Mouse (Mus musculus) midbrain, embryonic 10.5 days (tissue): ENCODE measurements around the gene Sept11. TPM values are rescaled to one million over a fixed set of nuclear protein-coding genes. Genes with fewer than 3 reads are reported as not detected.

ENCODE experiments used
- DNase-seq: peaks from one replicate; pipeline ENCODE4 v3.0.0-alpha.2; 2017; ENCODE audit warnings: low spot score
- H3K27ac ChIP-seq: fragments of 300-500 bp; sonication (generic); replicated peaks from 2 replicates; pipeline ENCODE4 v1.5.1; 2016; ENCODE audit warnings: mild to moderate bottlenecking
- H3K27me3 ChIP-seq: fragments of 300-500 bp; sonication (generic); 2 replicates; pipeline ENCODE4 v1.6.1; 2016; ENCODE audit warnings: low read depth, mild to moderate bottlenecking; ENCODE audit not compliant: poor library complexity, severe bottlenecking
- H3K36me3 ChIP-seq: fragments of 300-500 bp; sonication (generic); 2 replicates; pipeline ENCODE4 v1.6.1; 2016; ENCODE audit warnings: mild to moderate bottlenecking, moderate library complexity
- H3K4me1 ChIP-seq: fragments of 300-500 bp; sonication (generic); 2 replicates; pipeline ENCODE4 v1.6.1; 2016
- H3K4me3 ChIP-seq: fragments of 300-500 bp; sonication (generic); 2 replicates; pipeline ENCODE4 v1.5.1; 2016; ENCODE audit warnings: mild to moderate bottlenecking, moderate library complexity
- H3K9me3 ChIP-seq: fragments of 300-500 bp; sonication (generic); replicated peaks from 2 replicates; pipeline ENCODE4 v1.6.1; 2016; ENCODE audit warnings: mild to moderate bottlenecking
- WGBS: fragments of 180-500 bp; shearing (Covaris S2); methylation state at CpG from one replicate; pipeline ENCODE4 v1.1.7; 2016; 5-methylcytosine and 5-hydroxymethylcytosine counted together
- polyA plus RNA-seq: library from polyadenylated mRNA; unstranded; fragments of >200 nt; fragmentation: Nextera tagmentation; extraction: Ambion mirVana; gene quantifications from 2 replicates; pipeline ENCODE4 v1.2.1, GENCODE M21; 2016

Gene Sept11
- polyA plus RNA-seq, 1 experiment from 2014 or later, result 251 TPM

DNA sequence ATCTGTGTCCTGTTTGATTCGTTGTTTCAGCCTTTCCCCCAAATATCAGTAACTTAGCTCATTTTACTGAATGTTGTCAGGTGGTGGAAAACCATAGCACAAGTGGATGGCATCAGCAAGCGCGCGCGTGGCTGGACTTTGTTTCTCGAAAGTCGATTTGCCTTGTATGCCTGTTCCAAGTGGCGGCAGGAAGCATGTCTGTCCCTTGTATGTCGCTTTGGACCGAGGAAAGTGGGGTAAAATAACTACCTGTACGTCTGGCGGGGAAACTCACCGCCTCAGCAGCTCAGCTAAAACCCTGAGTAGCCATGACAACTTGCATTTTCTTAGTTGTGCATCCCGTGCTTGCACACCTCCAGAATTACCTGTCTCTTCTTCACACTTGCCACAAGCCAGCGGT, 78.2 kb downstream of the Sept11 start:
- Histone ChIP-seq H3K27ac (no peak overlapping the region), H3K9me3 (no peaks in the 10 kb centered on the region), H3K4me1 (no peaks in the 10 kb centered on the region), H3K27me3 (no peaks in the 10 kb centered on the region), H3K4me3 (no peak overlapping the region), H3K36me3 (peaks cover 94% of the 10 kb centered on the region)
- DNase-seq, result peak; percentile 7
- WGBS, result 94% methylated on average over 15 of the region's 15 CpGs

GRCm38 (mm10) chr5:93172536-93172935, 79.3 kb downstream of the Sept11 start:
- Histone ChIP-seq H3K27me3 (no peaks in the 10 kb centered on the region), H3K4me1 (no peaks in the 10 kb centered on the region), H3K4me3 (no peak overlapping the region), H3K36me3 (peaks cover 94% of the 10 kb centered on the region), H3K27ac (no peak overlapping the region), H3K9me3 (no peaks in the 10 kb centered on the region)
- DNase-seq, result peak; percentile 8
- 87% methylated on average over 6 of the region's 6 CpGs for WGBS

DNA sequence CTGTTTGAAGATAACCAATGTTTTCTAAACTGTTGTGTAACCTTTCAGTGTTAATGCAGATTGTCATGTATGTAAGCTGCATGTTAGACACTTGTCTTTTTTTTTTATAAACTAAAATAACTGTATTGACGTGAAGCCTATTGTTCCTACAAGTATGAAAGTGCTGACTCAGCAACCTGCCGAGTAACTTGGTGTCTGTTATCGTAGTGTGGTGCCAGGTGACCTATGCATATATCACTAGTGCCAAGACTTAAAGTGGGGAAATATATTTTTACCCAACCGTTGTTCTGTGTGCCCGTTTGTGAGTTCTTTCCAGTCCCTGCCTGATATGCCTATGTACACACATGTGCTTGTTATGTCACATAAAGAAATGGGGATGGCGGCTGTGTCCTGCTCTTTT, 81.4 kb downstream of the Sept11 start:
- WGBS, result 93% methylated on average over 6 of the region's 6 CpGs
- peaks cover 94% of the 10 kb centered on the region for H3K36me3 ChIP-seq
- no peak overlapping the region for H3K27ac ChIP-seq
- DNase-seq, result no peak
- no peaks in the 10 kb centered on the region for H3K4me1 ChIP-seq
- no peaks in the 10 kb centered on the region for H3K9me3 ChIP-seq
- H3K27me3 ChIP-seq, result no peaks in the 10 kb centered on the region
- no peak overlapping the region for H3K4me3 ChIP-seq

DNA sequence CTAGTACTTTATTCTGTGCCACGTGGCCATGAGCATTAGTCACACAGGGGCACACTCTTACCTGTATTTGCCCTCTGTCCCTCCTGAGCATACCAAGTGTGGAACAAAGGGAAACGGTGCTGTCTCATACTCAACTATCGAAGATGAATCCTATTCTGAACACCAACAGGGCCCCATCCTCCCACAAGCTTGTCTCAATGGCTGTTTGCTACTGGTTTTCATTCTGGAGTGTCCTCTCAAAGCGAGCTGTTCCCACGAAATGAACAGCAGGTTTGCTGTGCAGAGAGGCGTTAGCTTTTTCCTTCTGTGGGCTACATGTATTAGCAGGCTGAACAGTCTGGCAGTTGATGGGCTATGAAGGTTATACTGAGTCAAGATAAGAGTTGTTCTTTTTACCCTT, 85.4 kb downstream of the Sept11 start:
- H3K27ac ChIP-seq, result no peak overlapping the region
- H3K4me3 ChIP-seq, result no peak overlapping the region
- H3K36me3 ChIP-seq, result peaks cover 92% of the 10 kb centered on the region
- H3K27me3 ChIP-seq, result no peaks in the 10 kb centered on the region
- 89% methylated on average over 6 of the region's 6 CpGs for WGBS
- H3K4me1 ChIP-seq, result no peaks in the 10 kb centered on the region
- no peaks in the 10 kb centered on the region for H3K9me3 ChIP-seq
- DNase-seq, result no peak

- H3K27me3 ChIP-seq, result no peaks in the 10 kb centered on the region
- H3K4me1 ChIP-seq, result no peaks in the 10 kb centered on the region
- H3K9me3 ChIP-seq, result no peaks in the 10 kb centered on the region
- DNase-seq, result no peak
- WGBS, result 89% methylated on average over 2 of the region's 2 CpGs
- H3K4me3 ChIP-seq, result no peak overlapping the region
- H3K27ac ChIP-seq, result no peak overlapping the region
- H3K36me3 ChIP-seq, result peaks cover 93% of the 10 kb centered on the region
Observed at GRCm38 (mm10) chr5:93180252-93180651, 87.0 kb downstream of the Sept11 start.

- H3K9me3 ChIP-seq, result no peaks in the 10 kb centered on the region
- no peak overlapping the region for H3K27ac ChIP-seq
- H3K4me1 ChIP-seq, result no peaks in the 10 kb centered on the region
- H3K36me3 ChIP-seq, result peaks cover 94% of the 10 kb centered on the region
- H3K27me3 ChIP-seq, result no peaks in the 10 kb centered on the region
- 88% methylated on average over 6 of the region's 6 CpGs for WGBS
- no peak for DNase-seq
- H3K4me3 ChIP-seq, result no peak overlapping the region
Observed at GRCm38 (mm10) chr5:93183311-93183710, 90.1 kb downstream of the Sept11 start.

DNA sequence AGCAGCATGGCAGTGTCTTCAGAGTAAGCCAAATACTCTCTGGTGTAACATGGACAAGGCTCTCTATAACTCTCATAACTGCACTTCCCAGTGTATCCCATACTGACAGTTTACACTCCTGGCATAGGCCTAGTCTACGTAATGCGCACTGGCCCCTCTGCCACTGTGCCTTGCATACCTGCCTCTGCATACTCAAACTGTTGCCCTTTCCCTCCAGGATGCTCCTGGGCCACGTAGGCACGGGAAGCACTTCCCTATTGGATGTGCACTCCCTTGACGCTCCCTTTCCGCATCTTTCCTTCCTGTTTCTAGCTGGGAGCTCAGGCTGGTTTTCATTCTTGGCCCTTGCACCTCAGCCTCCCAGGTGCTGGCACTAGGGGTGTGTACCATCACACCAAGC, 91.3 kb downstream of the Sept11 start:
- Histone ChIP-seq H3K4me1 (no peaks in the 10 kb centered on the region), H3K4me3 (no peak overlapping the region), H3K27ac (no peak overlapping the region), H3K27me3 (no peaks in the 10 kb centered on the region), H3K9me3 (no peaks in the 10 kb centered on the region), H3K36me3 (peaks cover 95% of the 10 kb centered on the region)
- DNase-seq, result no peak
- WGBS, result 91% methylated on average over 6 of the region's 6 CpGs

GRCm38 (mm10) chr5:93189607-93190006, 96.4 kb downstream of the Sept11 start:
- Histone ChIP-seq H3K4me3 (no peak overlapping the region), H3K36me3 (peaks cover 90% of the 10 kb centered on the region), H3K4me1 (no peaks in the 10 kb centered on the region), H3K9me3 (no peaks in the 10 kb centered on the region), H3K27me3 (no peaks in the 10 kb centered on the region), H3K27ac (no peak overlapping the region)
- WGBS, result 86% methylated on average over 3 of the region's 3 CpGs
- DNase-seq, result no peak

DNA sequence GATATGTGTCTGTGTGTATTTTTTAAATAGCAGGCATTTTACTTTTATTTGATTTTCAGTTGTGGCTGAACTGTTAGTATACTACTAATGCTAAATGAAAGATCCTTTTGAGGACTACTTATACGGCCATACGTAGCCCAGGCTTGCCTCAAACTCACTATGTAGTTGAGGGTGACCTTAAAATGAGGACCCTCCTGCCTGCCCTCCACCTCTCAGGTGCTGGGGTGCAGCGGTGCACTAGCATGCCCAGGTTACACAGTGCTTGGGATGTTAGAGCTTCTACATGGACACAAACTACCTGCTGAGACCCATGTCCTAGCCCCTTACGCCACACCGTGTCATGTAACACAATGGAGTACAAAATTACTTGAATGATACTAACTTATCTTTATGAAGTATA, 97.2 kb downstream of the Sept11 start:
- WGBS, result 95% methylated on average over 5 of the region's 5 CpGs
- Histone ChIP-seq H3K4me3 (no peak overlapping the region), H3K36me3 (peaks cover 88% of the 10 kb centered on the region), H3K9me3 (no peaks in the 10 kb centered on the region), H3K27me3 (no peaks in the 10 kb centered on the region), H3K27ac (no peak overlapping the region), H3K4me1 (no peaks in the 10 kb centered on the region)
- no peak for DNase-seq

- Histone ChIP-seq H3K27ac (no peak overlapping the region), H3K9me3 (no peaks in the 10 kb centered on the region), H3K27me3 (no peaks in the 10 kb centered on the region), H3K4me1 (peaks cover 4% of the 10 kb centered on the region), H3K4me3 (no peak overlapping the region), H3K36me3 (peaks cover 88% of the 10 kb centered on the region)
- DNase-seq, result no peak
- 91% methylated on average over 3 of the region's 3 CpGs for WGBS
Observed at GRCm38 (mm10) chr5:93198232-93198631, 105.0 kb downstream of the Sept11 start.

DNA sequence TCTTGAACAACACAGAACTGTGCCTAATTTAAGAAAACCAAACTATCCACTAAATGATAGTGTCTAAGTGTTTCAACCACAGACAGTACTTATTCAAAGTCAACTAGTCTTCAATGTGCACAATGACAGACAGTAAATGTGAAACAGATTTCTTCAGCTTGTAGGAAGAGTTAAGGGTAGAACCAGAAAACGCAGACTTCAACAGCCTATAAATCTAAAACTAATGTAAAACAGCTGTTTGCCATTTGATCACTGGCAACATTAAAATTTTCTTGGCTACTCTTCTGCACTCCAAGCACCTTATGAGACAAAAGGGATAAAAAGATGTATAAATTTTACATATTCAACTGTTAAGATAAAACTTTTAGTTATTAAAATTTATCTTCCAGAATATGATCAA, 107.9 kb downstream of the Sept11 start:
- Histone ChIP-seq H3K27me3 (no peaks in the 10 kb centered on the region), H3K4me3 (no peak overlapping the region), H3K36me3 (peaks cover 62% of the 10 kb centered on the region), H3K27ac (no peak overlapping the region), H3K9me3 (no peaks in the 10 kb centered on the region), H3K4me1 (peaks cover 22% of the 10 kb centered on the region)
- DNase-seq, result no peak
- WGBS, result 89% methylated on average over 1 of the region's 1 CpGs

DNA sequence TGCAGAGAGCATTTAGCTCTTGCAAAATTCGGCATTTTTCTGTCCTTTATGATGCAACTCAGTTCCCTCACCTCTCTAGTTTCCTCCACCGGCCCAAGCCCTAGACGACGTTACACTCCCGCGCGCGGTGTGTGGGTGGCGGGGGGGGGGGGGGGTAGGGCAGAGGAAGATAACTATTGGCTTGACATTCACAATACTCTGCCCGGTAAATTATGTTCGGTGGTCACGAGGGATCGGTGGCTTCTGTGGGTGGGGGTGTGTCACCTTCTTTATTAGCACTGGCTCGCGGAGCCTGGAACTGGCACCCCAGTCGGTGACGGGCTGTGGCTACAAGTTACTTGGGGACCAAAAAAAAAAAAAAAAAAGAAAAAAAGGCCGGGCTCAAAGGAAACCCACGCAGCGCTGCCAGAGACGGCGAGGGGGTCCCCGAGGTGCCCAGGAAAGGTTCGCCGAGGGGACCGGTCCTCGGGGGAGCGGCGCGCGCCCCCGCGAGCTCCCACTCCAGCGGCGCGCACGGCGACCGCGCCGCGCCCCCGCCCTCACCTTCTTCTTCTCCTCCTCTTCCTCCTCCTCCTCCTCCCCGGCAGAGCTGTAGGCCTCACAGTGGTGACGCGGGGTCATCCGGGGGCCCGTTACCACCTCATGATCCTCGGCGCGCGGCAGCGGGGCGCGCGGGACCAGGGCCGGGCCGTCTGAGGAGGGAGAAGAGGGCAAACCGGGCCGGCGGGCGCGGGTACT, 112.3 kb downstream of the Sept11 start:
- Histone ChIP-seq H3K36me3 (peaks cover 18% of the 10 kb centered on the region), H3K27me3 (no peaks in the 10 kb centered on the region), H3K4me3 (peak overlapping the region; percentile 93), H3K9me3 (no peaks in the 10 kb centered on the region), H3K27ac (peak overlapping the region; percentile 98), H3K4me1 (peaks cover 35% of the 10 kb centered on the region)
- DNase-seq, result peak; percentile 69
- WGBS, result under 1% methylated on average over 62 of the region's 63 CpGs

- peak within 1 kb of the TSS; percentile 93 for H3K4me3 ChIP-seq
- no peaks in the 10 kb centered on the region for H3K27me3 ChIP-seq
- H3K36me3 ChIP-seq, result peaks cover 10% of the 10 kb centered on the region
- peaks cover 35% of the 10 kb centered on the region for H3K4me1 ChIP-seq
- whole genome bisulfite sequencing, result under 1% methylated on average over 79 of the region's 79 CpGs
- H3K27ac ChIP-seq, result peak within 1 kb of the TSS; percentile 98
- no peaks in the 10 kb centered on the region for H3K9me3 ChIP-seq
- DNase-seq, result peak; percentile 96
Observed at GRCm38 (mm10) chr5:93206109-93207005, 113.1 kb downstream of the Sept11 start, which contains the start of the genes Ccni and 2010109A12Rik. Gene Ccni (minus strand): TSS chr5:93206495. Gene 2010109A12Rik (plus strand): TSS chr5:93206518.
